Mouse (Mus musculus) activated CD4-positive, CD25-positive, alpha-beta regulatory T cell, adult 4 months (primary cell): ENCODE results near the gene Nodal. TPM values are rescaled to one million over a fixed set of nuclear protein-coding genes. Genes with fewer than 3 reads are reported as not detected.

Source experiments
- ATAC-seq: one replicate; pipeline ENCODE4 v1.8.0; 2017
- polyA plus RNA-seq, 2 experiments: library from polyadenylated mRNA; unstranded; fragments of 100-300 nt; shearing (Covaris generic); gene quantifications; one replicate each; pipeline ENCODE4 v1.2.1; 2017

Gene Nodal
- polyA plus RNA-seq: not detected

GRCm38 (mm10) chr10:61417672-61418071, at the start of gene Nodal:
Nodal (plus strand) TSS chr10:61417972.
- no peak for ATAC-seq

DNA sequence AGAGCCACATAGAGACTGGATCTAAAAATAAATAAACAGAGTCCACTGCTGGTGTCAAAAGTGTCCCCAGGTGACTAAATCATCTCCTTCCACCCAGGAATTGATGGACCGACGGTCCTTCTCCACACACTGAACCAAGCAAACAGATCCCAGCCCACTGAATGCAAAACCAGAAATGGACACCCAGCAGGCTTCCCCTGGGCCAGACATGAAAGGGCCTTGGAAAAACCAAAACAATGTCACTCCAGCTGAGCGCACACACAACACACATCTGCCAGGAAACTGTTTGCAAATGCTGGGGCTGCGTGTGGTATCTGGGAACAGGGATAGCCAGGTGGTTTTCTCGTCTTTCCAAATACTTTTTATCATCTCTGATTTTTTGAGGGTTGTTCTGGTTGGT, 48.0 kb upstream of the Nodal start:
- ATAC-seq: no peak

DNA sequence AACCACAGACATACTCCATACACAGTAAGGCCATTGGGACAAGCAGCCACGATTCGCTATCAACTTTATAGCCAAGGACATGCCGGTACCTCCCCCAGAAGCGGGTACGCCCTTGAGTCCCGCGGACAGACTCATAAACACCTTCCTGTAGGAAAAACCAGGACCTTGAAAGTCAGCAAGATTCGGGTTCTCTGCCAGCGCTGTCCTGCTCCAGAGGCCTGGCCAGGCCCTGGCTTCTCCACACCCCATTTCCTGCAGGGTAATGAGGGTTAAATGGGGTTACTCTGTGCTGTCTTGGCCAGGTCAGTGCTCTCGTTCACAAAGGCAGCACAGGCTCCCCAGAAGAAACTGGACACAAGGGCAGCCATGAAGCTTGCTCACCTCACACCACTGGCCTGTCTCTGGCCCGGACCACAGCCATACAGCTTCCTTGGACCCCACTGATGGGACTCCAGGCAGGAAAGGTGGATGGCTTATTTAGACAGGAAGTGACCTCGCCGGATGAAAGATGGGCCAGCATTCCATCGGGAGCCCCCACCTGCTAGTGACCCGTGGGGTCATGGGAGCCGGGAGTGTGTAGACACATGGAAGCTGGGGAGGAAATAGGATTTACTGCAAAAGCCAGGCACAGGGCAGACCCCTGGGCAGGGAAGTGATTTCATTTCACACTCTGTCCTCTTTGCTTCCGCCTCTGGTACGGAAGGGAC, 47.3 kb upstream of the Nodal start:
- no peak for ATAC-seq

DNA sequence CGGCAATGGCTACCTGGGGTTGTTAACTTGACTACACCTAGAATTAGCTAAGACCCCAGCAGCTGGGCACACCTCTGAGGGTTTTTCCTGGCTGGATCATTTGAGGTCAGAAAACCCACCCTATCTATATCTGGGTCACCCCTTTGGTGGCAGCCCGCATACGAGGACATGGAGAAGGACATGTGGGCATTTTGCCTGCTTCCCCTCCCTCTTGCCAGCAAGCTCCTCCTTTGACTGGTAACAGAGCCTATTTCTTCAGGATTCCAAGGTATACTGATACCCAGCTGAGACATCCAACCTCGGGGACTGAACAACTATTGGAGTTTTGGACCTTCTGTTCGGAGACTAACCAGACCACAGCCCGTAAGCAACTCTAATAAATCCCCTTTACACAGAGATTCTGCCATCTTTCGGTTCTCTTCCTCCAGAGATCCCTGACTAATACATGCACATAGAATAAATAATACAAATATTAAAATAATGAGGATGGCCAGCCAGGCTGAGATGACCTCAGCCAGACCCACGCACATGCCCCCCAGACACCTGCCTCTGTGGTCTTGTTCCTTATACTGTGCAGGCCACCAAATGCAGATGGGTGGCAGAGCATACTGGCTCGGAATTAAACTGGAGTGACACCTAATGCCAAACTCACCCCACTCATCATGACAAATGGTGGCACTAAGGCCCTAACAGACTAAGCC, 45.7 kb upstream of the Nodal start:
- ATAC-seq: no peak

DNA sequence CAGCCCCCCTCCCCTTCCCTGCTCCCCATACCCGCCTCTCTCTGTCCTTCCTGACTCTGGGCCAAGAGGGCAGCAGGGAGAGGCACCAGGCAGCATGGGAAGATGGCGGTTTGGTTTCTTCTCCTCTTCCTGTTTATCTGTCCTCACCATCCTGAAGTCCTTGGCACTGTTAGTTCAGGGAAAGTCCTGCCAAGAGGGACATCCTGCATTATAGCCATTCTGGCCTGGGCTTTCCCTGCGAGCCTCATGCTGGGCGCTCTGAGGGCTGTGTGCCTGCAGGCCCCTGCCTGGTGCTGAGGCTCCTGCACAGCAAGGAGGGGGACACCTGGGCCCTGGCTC, 45.2 kb upstream of the Nodal start:
- ATAC-seq: no peak

- no peak for ATAC-seq
Observed at GRCm38 (mm10) chr10:61374076-61374475, 43.7 kb upstream of the Nodal start.

- ATAC-seq: no peak
Observed at GRCm38 (mm10) chr10:61374771-61375481, 42.8 kb upstream of the Nodal start.

- no peak for ATAC-seq
Observed at GRCm38 (mm10) chr10:61378050-61378449, 39.7 kb upstream of the Nodal start.

GRCm38 (mm10) chr10:61378698-61379097, 39.1 kb upstream of the Nodal start:
- ATAC-seq: no peak

GRCm38 (mm10) chr10:61379340-61380040, 38.3 kb upstream of the Nodal start:
- no peak for ATAC-seq

- no peak for ATAC-seq
Observed at GRCm38 (mm10) chr10:61380186-61380585, 37.6 kb upstream of the Nodal start.

DNA sequence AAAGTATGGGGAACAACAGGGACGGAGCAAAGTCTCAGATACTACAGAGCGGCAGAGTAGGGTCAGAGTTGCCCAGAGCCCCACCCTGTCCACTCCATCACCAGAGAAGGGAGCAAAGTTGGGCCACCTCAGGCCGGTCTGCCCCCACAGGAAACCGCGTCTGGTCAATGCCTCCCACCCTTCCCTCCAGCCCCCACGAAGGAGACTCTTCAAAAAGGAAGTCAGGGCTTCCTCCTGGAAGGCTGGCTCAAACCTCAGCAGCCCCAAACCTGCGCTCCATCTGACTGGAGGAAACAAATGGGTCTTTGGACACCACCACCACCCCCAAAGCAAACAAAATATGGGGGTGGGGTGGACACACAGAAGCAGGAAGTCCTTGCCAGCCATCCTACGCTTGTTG, 35.9 kb upstream of the Nodal start:
- no peak for ATAC-seq

DNA sequence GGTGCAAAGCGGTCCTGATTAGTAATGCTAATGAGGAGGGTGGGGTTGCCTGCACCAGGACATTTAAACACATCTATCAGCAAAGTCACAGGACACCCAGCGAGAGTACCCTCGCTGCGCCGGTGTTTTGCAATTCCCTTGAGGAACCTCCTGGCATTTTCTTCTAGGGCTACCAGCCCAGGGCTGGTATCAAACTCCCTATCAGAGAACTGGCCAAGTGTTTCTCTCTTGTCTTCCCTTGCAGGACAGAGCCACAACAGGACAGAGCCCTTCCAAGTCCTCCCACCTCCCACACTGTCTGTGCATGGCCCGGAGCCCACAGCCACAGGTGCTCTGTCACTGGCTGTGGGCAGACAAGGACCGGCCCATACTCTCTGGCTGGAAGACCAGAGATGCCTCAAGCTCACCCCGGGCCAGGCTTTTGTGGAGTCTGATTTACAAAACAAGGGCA, 35.5 kb upstream of the Nodal start:
- ATAC-seq: no peak

GRCm38 (mm10) chr10:61383021-61383714, 34.6 kb upstream of the Nodal start, which contains the start of gene Pald1:
Pald1 (minus strand) TSS chr10:61383530.
- peak; percentile 36 for ATAC-seq

- ATAC-seq: no peak
Observed at GRCm38 (mm10) chr10:61383715-61384047, 34.1 kb upstream of the Nodal start.

GRCm38 (mm10) chr10:61385174-61385573, 32.6 kb upstream of the Nodal start:
- ATAC-seq: no peak

DNA sequence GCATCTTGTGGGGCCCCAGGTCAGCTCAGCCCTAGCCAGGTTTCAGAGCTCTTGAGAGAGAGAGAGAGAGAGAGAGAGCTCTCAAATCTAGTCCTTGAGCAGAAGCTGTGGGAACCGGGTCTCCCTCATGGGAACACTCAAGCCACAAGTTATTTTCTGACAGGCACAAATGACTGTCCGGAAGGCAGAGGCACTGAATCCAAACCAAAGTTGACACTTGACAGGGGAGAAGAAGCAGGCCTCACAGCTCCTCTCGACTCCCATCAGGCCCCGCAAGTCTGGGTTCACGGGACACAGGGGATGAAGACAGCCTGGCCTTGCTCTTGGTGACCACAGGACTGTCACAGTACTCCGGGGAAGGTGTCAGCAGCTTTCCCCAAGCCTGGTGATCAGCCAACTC, 31.5 kb upstream of the Nodal start:
- ATAC-seq: no peak

- no peak for ATAC-seq
Observed at GRCm38 (mm10) chr10:61389020-61389419, 28.8 kb upstream of the Nodal start.

- no peak for ATAC-seq
Observed at GRCm38 (mm10) chr10:61390148-61390547, 27.6 kb upstream of the Nodal start.

DNA sequence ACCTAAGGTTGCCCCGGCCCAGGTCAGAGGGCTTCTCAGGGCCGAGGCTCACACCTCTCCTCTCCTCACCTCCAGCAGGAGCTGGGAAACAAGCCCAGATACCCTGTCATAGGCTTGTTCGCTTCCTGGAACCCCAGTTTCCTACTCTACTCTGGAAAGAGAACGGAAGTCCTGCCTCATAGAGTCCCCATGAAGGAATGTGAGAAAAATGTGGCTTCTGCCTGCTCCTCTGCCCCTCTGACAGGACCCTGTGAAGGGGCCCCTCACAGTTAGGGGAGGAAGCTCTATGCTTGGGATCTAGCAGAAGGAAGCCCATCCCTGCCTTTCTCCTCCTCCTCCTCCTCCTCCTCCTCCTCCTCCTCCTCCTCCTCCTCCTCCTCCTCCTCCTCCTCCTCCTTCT, 25.2 kb upstream of the Nodal start:
- ATAC-seq: no peak

DNA sequence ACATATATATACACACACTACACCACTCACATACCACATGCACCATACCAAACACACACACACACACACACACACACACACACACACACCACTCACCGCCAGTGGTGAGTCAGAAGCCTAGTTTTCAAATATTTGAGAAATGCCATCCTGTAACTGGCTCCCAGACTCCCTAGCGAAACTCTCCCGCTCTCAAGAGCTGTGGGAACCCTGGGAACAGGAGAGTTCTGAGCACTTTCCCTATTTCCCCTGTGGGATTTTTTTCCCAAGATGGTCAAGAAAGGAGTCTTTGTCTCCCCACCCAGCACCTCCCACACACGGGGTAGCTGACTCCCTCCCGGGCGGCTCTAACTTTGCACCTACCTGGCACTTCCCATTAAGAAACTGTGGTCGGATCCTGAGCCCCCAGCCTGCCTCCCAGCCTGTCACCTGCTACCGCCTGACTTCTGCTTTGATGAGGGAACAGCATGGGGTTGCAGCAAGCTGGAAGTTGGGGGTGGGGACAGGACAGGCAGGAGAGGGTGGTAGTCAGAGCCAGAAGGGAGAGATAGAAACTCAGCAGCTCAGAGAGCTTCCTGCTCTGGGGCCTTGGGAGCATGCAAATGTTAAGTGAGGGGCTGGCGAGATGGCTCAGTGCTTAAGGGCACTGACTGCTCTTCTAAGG, 23.2 kb upstream of the Nodal start:
- ATAC-seq: no peak

- no peak for ATAC-seq
Observed at GRCm38 (mm10) chr10:61398125-61398524, 19.6 kb upstream of the Nodal start.
